10 mouse cellular contexts compared by ENCODE assay signal in genomic region chr1:73169929-73170667, GRCm38 (mm10).
DNase-seq lines count a peak whose midpoint lies in the region; ATAC-seq and TF ChIP-seq lines count a peak whose summit lies in the region.
"Had no signal": no experiment of that assay in that cellular context is flagged by ENCODE, and none has a peak within 500 bp of the region (broad histone marks: within the 10 kb centered on the region; RNA-seq: fewer than 3 reads in every experiment).

No protein-coding gene starts in this region.

- 70% methylated on average over 6 of the region's 6 CpGs for WGBS in liver, postnatal 0 days (ENCODE audit: insufficient replicate concordance)
- 19% methylated on average over 6 of the region's 6 CpGs for WGBS in hindbrain, embryonic 14.5 days
- 65% methylated on average over 6 of the region's 6 CpGs for WGBS in limb, embryonic 11.5 days

- no peak overlapping the region for H3K4me2 ChIP-seq in liver, postnatal 0 days (ENCODE audit: low read depth, low read length)
- no peak overlapping the region for H3K4me2 ChIP-seq in hindbrain, embryonic 14.5 days (replicated peaks)
- no peak overlapping the region for H3K4me2 ChIP-seq in limb, embryonic 11.5 days (ENCODE audit: low read depth, severe bottlenecking)

- ATAC-seq in liver, postnatal 0 days: peak; percentile 61; the same call in 1 of the 2 replicates
- ATAC-seq in hindbrain, embryonic 14.5 days (ENCODE audit: low FRiP score): no peak
- ATAC-seq in limb, embryonic 11.5 days (ENCODE audit: insufficient number of reproducible peaks, low FRiP score, low TSS enrichment, low read depth): no peak
- ATAC-seq: lung, postnatal 0 days had no signal

- DNase-seq in liver, postnatal 0 days: no peak
- DNase-seq in liver: no peak
- peak; percentile 30 for DNase-seq in hindbrain, embryonic 14.5 days (ENCODE audit: low spot score)
- peak; percentile 22 for DNase-seq in limb, embryonic 11.5 days (ENCODE audit: low spot score)
- DNase-seq in retina, postnatal 1 day: peak; percentile 15
- no peak for DNase-seq in spleen, postnatal 36 days (ENCODE audit: low spot score in 2 of 2)
- no peak for DNase-seq in lung, postnatal 25 days (ENCODE audit: low spot score)
- no peak for DNase-seq in urinary bladder, postnatal 36 days (ENCODE audit: low spot score in 2 of 2)
- DNase-seq: heart, postnatal 36 days had no signal

- H3K4me1 ChIP-seq in liver, postnatal 0 days (ENCODE audit: insufficient read depth): no peaks in the 10 kb centered on the region
- peaks cover 12% of the 10 kb centered on the region for H3K4me1 ChIP-seq in hindbrain, embryonic 14.5 days (replicated peaks; ENCODE audit: control insufficient read depth, insufficient read depth, low read length)
- peaks cover 3% of the 10 kb centered on the region; the same call in 1 of the 2 replicates for H3K4me1 ChIP-seq in limb, embryonic 11.5 days (ENCODE audit: control insufficient read depth, insufficient read depth, low read length)

- no peak for TF ChIP-seq EP300 in liver, postnatal 0 days (IDR thresholded peaks at IDR 0.05; ENCODE audit: low read depth)

- H3K9ac ChIP-seq in liver, postnatal 0 days (replicated peaks): no peak overlapping the region
- no peak overlapping the region for H3K9ac ChIP-seq in hindbrain, embryonic 14.5 days
- no peak overlapping the region for H3K9ac ChIP-seq in limb, embryonic 11.5 days (ENCODE audit: low read length)

- H3K36me3 ChIP-seq in liver, postnatal 0 days (replicated peaks; ENCODE audit: insufficient read depth, low read length): no peaks in the 10 kb centered on the region
- H3K36me3 ChIP-seq in hindbrain, embryonic 14.5 days (replicated peaks; ENCODE audit: control insufficient read depth, insufficient read depth): no peaks in the 10 kb centered on the region
- no peaks in the 10 kb centered on the region for H3K36me3 ChIP-seq in limb, embryonic 11.5 days (ENCODE audit: control insufficient read depth, insufficient read depth, low read length)

- H3K9me3 ChIP-seq in liver, postnatal 0 days (ENCODE audit: low read length): no peaks in the 10 kb centered on the region
- no peaks in the 10 kb centered on the region for H3K9me3 ChIP-seq in hindbrain, embryonic 14.5 days (ENCODE audit: control insufficient read depth, low read length)
- H3K9me3 ChIP-seq in limb, embryonic 11.5 days (ENCODE audit: control insufficient read depth, low read length): peaks cover 4% of the 10 kb centered on the region; the same call in 1 of the 2 replicates

- H3K27me3 ChIP-seq in liver, postnatal 0 days (ENCODE audit: insufficient read depth, low read length): no peaks in the 10 kb centered on the region
- no peaks in the 10 kb centered on the region for H3K27me3 ChIP-seq in hindbrain, embryonic 14.5 days (ENCODE audit: control insufficient read depth, insufficient read depth, low read length)
- no peaks in the 10 kb centered on the region for H3K27me3 ChIP-seq in limb, embryonic 11.5 days (ENCODE audit: control insufficient read depth, insufficient read depth, low read length)

- no peak for TF ChIP-seq CTCF in liver, postnatal 0 days (IDR thresholded peaks at IDR 0.05; ENCODE audit: low read depth)

- no peak overlapping the region for H3K27ac ChIP-seq in liver, postnatal 0 days (ENCODE audit: low read depth)
- no peak overlapping the region for H3K27ac ChIP-seq in hindbrain, embryonic 14.5 days
- no peak overlapping the region for H3K27ac ChIP-seq in limb, embryonic 11.5 days (replicated peaks; ENCODE audit: low read depth, low read length)

- no peak overlapping the region for H3K4me3 ChIP-seq in liver, postnatal 0 days (ENCODE audit: low read depth, low read length)
- no peak overlapping the region for H3K4me3 ChIP-seq in hindbrain, embryonic 14.5 days (replicated peaks; ENCODE audit: low read length)
- H3K4me3 ChIP-seq in limb, embryonic 11.5 days (ENCODE audit: low read depth, low read length): no peak overlapping the region

Comparison
In these comparisons a context has a peak if more than half of its experiments do, and no peak if none do; other contexts are left out.
1. DNase-seq: peak in hindbrain, embryonic 14.5 days (single experiment), limb, embryonic 11.5 days (single experiment) and retina, postnatal 1 day (single experiment); none in liver, postnatal 0 days (single experiment), liver (single experiment), spleen, postnatal 36 days (0 of 2), lung, postnatal 25 days (single experiment) and urinary bladder, postnatal 36 days (0 of 2).